Mouse (Mus musculus) left cerebral cortex, adult 2 months (tissue): Measurements from ENCODE around the gene Cfap161. TPM values are rescaled to one million over a fixed set of nuclear protein-coding genes. Genes with fewer than 3 reads are reported as not detected.

ENCODE experiments used
- DNase-seq, 2 experiments: peaks; one replicate each; pipeline ENCODE4 v3.0.0; 2021 to 2022; ENCODE audit warnings: low spot score in 2 of 2, mixed read lengths in 1 of 2; ENCODE audit errors: extremely low spot score in 1 of 2
- H3K27ac ChIP-seq: fragments of 200-600 bp; 2 replicates; pipeline ENCODE4 v1.8.1; 2022
- H3K4me3 ChIP-seq: fragments of 200-600 bp; 2 replicates; pipeline ENCODE4 v1.8.1; 2022
- CTCF ChIP-seq: fragments of 200-600 bp; IDR thresholded peaks from 2 replicates; pipeline ENCODE4 v1.8.1; 2022; ENCODE audit warnings: antibody characterized with exemption, mild to moderate bottlenecking, moderate library complexity
- intact Hi-C: fragments of 180-260 bp; cut with DNase I; formaldehyde crosslinking; loops from one replicate; pipeline ENCODE4 v1.15.1; 2025
- total RNA-seq, 2 experiments: library from RNA; stranded (reverse); gene quantifications; 2 replicates each; pipeline ENCODE4 v1.2.3; 2021

Cfap161 gene
- total RNA-seq, 2 experiments from 2014 or later = 0.94 TPM; not detected in 1

DNA sequence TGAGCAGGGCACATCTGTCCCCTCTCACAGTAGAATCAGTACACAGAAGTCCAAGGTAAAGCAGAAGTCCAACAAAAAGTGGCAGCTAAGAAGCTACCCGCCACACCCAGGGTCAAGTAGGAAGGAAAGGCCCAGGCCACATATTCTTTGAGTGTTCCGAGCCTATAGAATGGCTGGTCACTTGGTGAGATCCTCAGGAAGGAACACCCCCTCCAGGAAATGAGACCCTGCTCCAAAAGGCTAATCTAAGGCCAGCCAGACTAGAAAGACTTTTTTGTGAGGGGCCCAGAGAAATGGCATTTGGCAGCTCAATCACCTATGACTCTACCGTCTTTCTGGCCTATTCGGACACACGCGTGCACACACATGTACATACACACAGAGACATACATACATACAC lies 18.3 kb upstream of the Cfap161 start:
- no peak for DNase-seq
- Histone ChIP-seq H3K4me3 (no peak overlapping the region), H3K27ac (no peak overlapping the region)
- TF ChIP-seq CTCF = no peak
- intact Hi-C loops = no loop called here

DNA sequence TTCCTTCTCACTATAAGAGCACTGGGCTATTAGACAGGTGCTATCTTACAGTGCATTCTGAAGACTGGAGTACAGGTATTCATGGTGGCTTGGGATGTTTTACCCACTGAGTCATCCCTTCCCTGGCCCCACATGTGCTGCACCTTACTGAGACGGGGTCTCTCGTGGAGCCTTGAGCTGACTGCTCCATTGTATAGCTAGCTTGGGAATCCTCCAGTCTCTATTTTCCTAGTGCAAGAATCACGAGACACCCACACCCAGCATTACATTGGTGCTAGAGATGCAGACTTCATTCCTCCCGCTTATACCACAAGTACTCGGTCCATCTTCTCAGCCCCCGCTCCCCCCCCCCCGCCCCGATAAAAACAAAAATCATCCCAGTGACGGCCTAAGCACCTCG lies 17.9 kb upstream of the Cfap161 start:
- H3K27ac ChIP-seq = no peak overlapping the region
- no peak for DNase-seq
- no peak overlapping the region for H3K4me3 ChIP-seq
- TF ChIP-seq CTCF = no peak
- intact Hi-C loops = no loop called here

DNA sequence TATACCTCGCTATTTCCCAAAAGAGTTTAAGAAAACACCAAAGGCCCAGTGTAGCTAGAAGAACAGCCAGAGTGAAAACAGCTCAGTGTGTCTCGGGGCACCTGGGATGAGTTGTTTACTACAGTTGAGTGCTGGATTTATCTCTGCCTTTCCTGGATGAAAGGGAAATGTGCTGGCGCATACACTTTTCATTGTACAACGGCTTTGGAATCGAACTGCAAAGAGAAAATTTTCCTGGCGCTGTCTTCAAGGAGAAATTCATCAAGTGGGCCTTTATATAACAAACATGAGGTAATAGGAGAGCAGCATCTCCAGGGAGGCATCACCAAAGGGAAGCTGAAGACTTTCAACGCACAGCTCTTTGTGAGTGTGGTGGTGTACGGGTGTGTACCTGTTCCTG lies 17.2 kb upstream of the Cfap161 start:
- Histone ChIP-seq H3K4me3 (no peak overlapping the region), H3K27ac (peak overlapping the region; percentile 21; the same call in 1 of the 2 replicates)
- intact Hi-C loops = no loop called here
- DNase-seq = no peak
- TF ChIP-seq CTCF = no peak

DNA sequence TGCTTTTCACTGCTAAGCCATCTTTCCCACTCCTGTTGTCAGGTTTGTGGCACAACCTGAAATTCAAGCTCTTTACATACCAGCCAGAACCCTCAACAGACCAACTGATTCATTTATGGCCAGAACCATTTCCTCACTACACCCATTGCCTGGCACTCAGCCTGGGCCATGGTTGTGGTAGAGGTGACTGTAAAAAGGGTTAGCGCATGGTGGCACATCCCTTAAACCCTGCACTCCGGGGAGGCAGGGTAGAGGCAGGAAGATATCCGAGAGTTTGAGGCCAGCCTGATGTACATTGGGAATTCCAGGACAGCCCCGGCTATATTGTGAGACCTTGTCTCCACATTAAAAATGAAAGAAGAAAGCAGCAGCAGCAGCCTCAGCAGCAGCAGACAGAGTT lies 16.8 kb upstream of the Cfap161 start:
- intact Hi-C loops = no loop called here
- no peak overlapping the region for H3K4me3 ChIP-seq
- no peak for DNase-seq

DNA sequence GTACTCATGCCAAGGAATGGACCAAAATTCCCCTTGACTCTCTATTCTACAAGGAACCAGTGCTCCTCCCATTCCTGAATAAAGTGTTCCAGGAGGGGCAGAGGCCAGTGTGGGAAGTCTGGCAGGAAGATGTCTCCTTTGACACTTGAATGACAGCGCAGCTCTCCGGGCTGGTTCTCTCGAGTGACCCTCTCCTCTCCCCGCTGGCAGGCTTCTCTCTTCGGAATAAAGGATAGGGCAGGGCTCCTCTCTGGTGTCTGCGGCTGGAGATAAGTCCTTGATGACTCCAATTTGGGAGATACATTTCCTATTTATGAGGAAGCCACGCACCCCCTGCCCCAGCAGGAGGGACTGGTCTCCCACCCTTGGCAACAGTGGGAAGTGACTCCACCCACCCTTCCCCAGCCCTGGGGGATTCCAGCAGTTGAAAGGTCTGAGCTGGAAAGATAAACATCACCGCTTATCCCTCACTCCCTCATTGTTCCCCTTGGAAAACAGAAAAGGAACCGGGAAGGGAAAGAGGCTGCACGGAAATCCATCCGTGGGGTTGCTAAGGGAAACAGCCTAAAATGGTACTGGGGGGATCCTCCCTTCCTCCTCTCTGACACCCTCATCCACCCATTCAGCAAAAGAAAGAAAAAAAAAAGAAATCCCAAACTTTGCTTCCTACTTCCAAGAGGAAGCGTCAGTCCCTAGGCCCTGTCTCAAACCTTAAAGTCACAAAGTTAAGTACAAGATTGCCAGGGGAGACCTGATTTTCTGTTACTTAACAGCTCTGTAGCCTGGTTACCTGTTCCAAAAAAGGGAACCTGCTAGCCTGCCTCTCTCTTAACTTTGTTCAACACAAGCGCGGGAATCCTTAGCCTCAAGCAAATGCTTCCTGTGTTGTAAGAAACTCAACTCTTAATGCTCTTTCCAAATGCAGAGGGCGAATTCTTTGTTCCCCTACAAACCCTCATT lies 15.7 kb upstream of the Cfap161 start:
- TF ChIP-seq CTCF = no peak
- intact Hi-C loops = no loop called here

More for the DNA sequence above, 16.8 kb upstream of the Cfap161 start:
- no peak for TF ChIP-seq CTCF
- peak overlapping the region; percentile 21; the same call in 1 of the 2 replicates for H3K27ac ChIP-seq

DNA sequence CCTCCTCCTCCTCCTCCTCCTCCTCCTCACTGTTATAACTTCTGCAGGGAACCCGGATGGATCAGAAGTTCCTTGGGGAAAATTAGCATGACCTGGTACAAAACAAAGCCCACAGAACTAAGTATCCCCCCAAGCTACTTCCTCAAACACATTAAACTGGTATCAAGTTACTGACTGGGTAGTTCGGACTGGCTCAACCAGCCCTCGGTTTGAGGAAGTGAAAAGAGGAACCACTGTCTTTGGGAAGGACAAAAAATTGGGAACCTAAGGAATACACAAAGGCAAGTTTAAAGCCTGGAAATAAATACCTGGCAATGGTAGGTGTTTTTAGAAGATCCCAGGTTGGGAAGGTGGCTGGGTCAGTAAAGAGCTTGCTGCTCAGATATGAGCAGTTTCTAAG lies 15.0 kb upstream of the Cfap161 start:
- intact Hi-C loops = no loop called here
- TF ChIP-seq CTCF = no peak
- Histone ChIP-seq H3K27ac (peak overlapping the region; percentile 55; the same call in 1 of the 2 replicates), H3K4me3 (no peak overlapping the region)
- no peak for DNase-seq

More for the DNA sequence above, 15.7 kb upstream of the Cfap161 start:
- Histone ChIP-seq H3K27ac (peak overlapping the region; percentile 55), H3K4me3 (no peak overlapping the region)
- DNase-seq = no peak

DNA sequence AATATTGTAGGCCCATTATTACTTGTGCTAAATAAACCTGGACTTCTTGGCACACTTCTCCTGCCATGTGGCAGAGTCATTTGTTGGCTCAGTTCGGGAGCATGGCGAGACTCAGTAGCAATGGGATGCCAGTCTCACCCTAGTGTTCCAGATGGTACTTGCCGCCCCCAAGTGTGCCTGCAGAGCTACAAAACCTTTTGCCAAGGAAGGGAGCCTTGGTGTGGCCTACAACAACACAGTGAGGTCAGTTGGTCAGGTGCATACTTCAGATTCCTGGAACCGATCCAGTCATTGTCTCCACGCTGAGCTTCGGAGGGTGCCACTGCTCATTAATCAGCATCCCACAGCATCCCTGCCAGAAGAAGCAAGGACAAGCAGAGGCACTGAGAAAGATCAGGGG lies 14.4 kb upstream of the Cfap161 start:
- H3K27ac ChIP-seq = peak overlapping the region; percentile 36
- intact Hi-C loops = no loop called here
- H3K4me3 ChIP-seq = no peak overlapping the region
- peak; percentile 41 to 59 for DNase-seq
- TF ChIP-seq CTCF = no peak

DNA sequence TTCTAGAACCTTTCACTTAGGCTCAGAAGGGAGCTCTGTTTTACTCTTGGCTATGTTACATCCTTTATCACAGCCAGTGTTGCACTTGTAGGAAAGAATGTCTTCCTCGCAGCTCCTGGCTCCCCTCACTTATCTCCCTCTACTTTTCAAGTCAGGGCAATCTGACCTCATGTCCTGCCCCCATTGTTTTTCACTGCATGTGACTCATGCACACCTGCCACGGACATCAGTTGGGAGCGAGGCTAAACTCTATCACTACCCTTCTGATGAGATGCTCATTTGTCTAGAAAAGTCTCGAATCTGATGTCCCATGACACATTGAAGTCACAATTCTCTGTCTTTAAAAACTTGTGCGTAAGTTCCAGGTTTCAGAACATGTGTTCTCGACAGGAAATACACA lies 12.3 kb upstream of the Cfap161 start:
- Histone ChIP-seq H3K4me3 (no peak overlapping the region), H3K27ac (no peak overlapping the region)
- TF ChIP-seq CTCF = no peak
- DNase-seq = no peak
- intact Hi-C loops = no loop called here

DNA sequence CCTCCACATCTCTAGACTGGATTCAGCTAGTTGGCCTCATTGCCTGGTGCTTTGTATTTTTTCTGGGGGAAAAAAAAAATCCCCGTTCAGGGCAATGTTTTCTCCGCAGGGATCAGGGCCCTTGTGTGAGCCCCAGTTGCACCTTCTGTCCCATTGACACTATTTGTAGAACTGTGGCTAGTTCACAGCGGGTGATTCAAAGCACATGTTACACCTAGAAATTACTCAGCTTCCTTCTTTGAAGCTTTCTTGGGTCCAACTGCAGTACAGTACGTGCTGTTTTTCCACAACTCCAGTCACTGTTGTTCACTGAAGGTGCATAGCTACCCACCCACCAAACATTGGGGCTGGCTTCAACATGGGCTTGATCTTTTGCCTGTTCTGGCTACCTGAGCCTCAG lies 9.1 kb upstream of the Cfap161 start:
- no peak for DNase-seq
- Histone ChIP-seq H3K27ac (no peak overlapping the region), H3K4me3 (no peak overlapping the region)
- intact Hi-C loops = loop anchor here (2.0 to 5.0 kb wide), 4 partner anchors 75 to 235 kb away; no protein-coding TSS in a partner anchor
- no peak for TF ChIP-seq CTCF

DNA sequence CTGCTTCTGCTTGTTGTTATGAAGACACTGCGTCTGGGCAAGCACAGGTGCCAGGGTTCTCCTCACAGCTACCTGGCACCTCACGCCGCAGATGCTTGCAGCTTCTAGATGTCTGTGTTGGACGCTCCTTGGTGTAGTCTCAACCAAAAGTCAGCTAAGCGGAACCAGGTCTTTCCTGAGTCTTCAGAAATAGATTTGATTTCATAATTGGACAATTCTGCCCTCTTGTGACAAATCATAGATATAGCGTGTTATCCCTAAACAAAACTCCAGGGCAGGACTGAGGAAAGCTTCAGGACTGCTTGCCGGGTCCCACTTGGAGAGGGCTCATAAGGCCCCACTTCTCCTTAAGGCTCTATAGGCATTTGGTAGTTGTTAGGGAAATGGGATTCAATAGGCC lies 7.8 kb upstream of the Cfap161 start:
- no peak overlapping the region for H3K27ac ChIP-seq
- no peak for DNase-seq
- H3K4me3 ChIP-seq = no peak overlapping the region
- intact Hi-C loops = loop anchor here (2.0 to 5.0 kb wide), 4 partner anchors 76 to 234 kb away; no protein-coding TSS in a partner anchor
- TF ChIP-seq CTCF = peak; percentile 93

DNA sequence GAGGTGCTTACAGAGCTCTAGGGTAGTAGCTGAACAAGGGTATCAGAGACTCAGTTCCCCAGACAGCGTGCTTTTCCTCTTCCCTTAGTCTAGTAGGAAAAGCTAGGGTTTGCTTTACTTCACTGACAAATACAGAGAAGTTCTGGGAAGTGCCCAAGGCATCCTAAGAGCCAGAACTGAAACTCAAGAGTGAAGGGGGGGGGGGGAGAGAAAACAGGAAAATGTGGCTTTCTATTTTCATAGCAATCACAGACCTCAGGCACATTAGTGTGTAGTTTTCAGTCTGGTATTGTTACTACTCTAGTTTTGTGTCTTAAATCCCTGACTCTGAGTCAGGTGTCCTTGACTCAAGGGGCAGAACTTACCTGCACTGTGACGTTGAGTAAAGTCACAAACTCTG lies 7.3 kb upstream of the Cfap161 start:
- intact Hi-C loops = loop anchor here (2.0 to 5.0 kb wide), 4 partner anchors 77 to 233 kb away; no protein-coding TSS in a partner anchor
- no peak for TF ChIP-seq CTCF
- Histone ChIP-seq H3K27ac (no peak overlapping the region), H3K4me3 (no peak overlapping the region)
- no peak for DNase-seq

DNA sequence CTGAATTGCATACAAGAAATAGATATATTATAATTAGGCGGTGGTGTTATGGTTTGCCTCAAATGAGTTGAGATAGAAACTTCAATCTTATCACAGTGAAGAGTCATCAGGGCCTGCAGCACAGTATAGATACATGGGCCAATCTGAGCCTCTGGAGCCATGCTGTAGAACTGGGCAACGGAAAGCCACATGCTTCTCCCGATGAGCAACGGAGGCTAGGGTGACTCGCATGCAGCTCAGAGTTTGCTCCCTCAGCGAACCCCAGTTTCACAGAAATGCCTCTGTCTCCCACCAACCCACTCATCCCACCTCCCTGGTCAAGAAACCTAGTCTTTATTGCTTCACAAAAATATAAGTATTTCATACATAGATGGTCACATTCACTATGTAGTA lies 6.8 kb upstream of the Cfap161 start:
- TF ChIP-seq CTCF = no peak
- DNase-seq = no peak
- H3K4me3 ChIP-seq = no peak overlapping the region
- intact Hi-C loops = loop anchor here (5.0 kb wide), 1 partner anchor 104 kb away; no protein-coding TSS in a partner anchor
- no peak overlapping the region for H3K27ac ChIP-seq
